Mouse (Mus musculus): ENCODE measurements around the gene Thap11.

- no peak for TF ChIP-seq CTCF (IDR thresholded peaks at IDR 0.05; ENCODE audit: borderline replicate concordance, insufficient read depth, low read length)
- TF ChIP-seq POLR2A (IDR thresholded peaks at IDR 0.05; ENCODE audit: low read depth, low read length), result peak; percentile 93
Measured at GRCm38 (mm10) chr8:105880754-105881520, 26.0 kb downstream of the Thap11 start, which contains the start of gene Edc4.
